24 mouse cellular contexts compared by ENCODE assay signal in genomic region chr9:105069106-105069505, GRCm38 (mm10). TPM values are rescaled to one million over a fixed set of nuclear protein-coding genes. Genes with fewer than 3 reads are reported as not detected.
DNase-seq lines count a peak whose midpoint lies in the region; ATAC-seq lines count a peak whose summit lies in the region.
"Had no signal": no experiment of that assay in that cellular context is flagged by ENCODE, and none has a peak within 500 bp of the region (broad histone marks: within the 10 kb centered on the region; RNA-seq: fewer than 3 reads in every experiment).

No protein-coding gene starts in this region.

- H3K36me3 ChIP-seq in embryonic facial prominence, embryonic 14.5 days (ENCODE audit: control insufficient read depth, insufficient read depth, low read length), result peaks cover 63% of the 10 kb centered on the region
- H3K36me3 ChIP-seq in embryonic facial prominence, embryonic 10.5 days (replicated peaks), result peaks cover 85% of the 10 kb centered on the region
- H3K36me3 ChIP-seq in embryonic facial prominence, embryonic 15.5 days, result peaks cover 61% of the 10 kb centered on the region

- no peak overlapping the region for H3K9ac ChIP-seq in embryonic facial prominence, embryonic 14.5 days (ENCODE audit: low read depth, low read length)
- no peak overlapping the region for H3K9ac ChIP-seq in embryonic facial prominence, embryonic 15.5 days
- H3K9ac ChIP-seq: embryonic facial prominence, embryonic 12.5 days; forebrain, embryonic 13.5 days; forebrain, embryonic 15.5 days; forebrain, postnatal 0 days had no signal

- ATAC-seq in embryonic facial prominence, embryonic 14.5 days (ENCODE audit: low read depth), result peak; percentile 55
- ATAC-seq in embryonic facial prominence, embryonic 15.5 days (ENCODE audit: insufficient number of reproducible peaks, low FRiP score, low TSS enrichment, low read depth), result peak; percentile 39; the same call in 1 of the 2 replicates
- ATAC-seq: activated CD4-positive, CD25-positive, alpha-beta regulatory T cell, adult 4 months; CD4-positive, CD25-positive, alpha-beta regulatory T cell, adult 4 months; forebrain, embryonic 13.5 days; forebrain, embryonic 15.5 days; forebrain, postnatal 0 days; Patski had no signal

- H3K27me3 ChIP-seq in embryonic facial prominence, embryonic 14.5 days (replicated peaks; ENCODE audit: control insufficient read depth, insufficient read depth, low read length), result no peaks in the 10 kb centered on the region
- H3K27me3 ChIP-seq in embryonic facial prominence, embryonic 10.5 days (replicated peaks; ENCODE audit: low read depth, poor library complexity, severe bottlenecking), result no peaks in the 10 kb centered on the region
- H3K27me3 ChIP-seq in embryonic facial prominence, embryonic 15.5 days, result no peaks in the 10 kb centered on the region
- H3K27me3 ChIP-seq: CH12.LX; embryonic facial prominence, embryonic 12.5 days; forebrain, embryonic 13.5 days; forebrain, embryonic 15.5 days; Patski had no signal

- no peak overlapping the region for H3K4me3 ChIP-seq in embryonic facial prominence, embryonic 14.5 days (ENCODE audit: low read depth, low read length)
- no peak overlapping the region for H3K4me3 ChIP-seq in embryonic facial prominence, embryonic 10.5 days
- no peak overlapping the region for H3K4me3 ChIP-seq in embryonic facial prominence, embryonic 15.5 days (replicated peaks)
- H3K4me3 ChIP-seq: embryonic facial prominence, embryonic 12.5 days; forebrain, embryonic 13.5 days; forebrain, embryonic 15.5 days had no signal

- H3K4me1 ChIP-seq in embryonic facial prominence, embryonic 14.5 days (ENCODE audit: control insufficient read depth, insufficient read depth, low read length), result no peaks in the 10 kb centered on the region
- no peaks in the 10 kb centered on the region for H3K4me1 ChIP-seq in embryonic facial prominence, embryonic 10.5 days
- no peaks in the 10 kb centered on the region for H3K4me1 ChIP-seq in embryonic facial prominence, embryonic 15.5 days
- H3K4me1 ChIP-seq: embryonic facial prominence, embryonic 12.5 days; forebrain, embryonic 15.5 days had no signal

- H3K4me2 ChIP-seq in embryonic facial prominence, embryonic 14.5 days (ENCODE audit: low read depth, low read length), result no peak overlapping the region
- no peak overlapping the region for H3K4me2 ChIP-seq in embryonic facial prominence, embryonic 15.5 days (replicated peaks)
- H3K4me2 ChIP-seq: embryonic facial prominence, embryonic 12.5 days; forebrain, embryonic 13.5 days; forebrain, embryonic 15.5 days had no signal

- DNase-seq in embryonic facial prominence, embryonic 14.5 days (ENCODE audit: low spot score), result peak; percentile 5
- DNase-seq in embryonic facial prominence, embryonic 10.5 days (ENCODE audit: low spot score), result no peak
- no peak for DNase-seq in cerebellum, adult 11-12 months
- DNase-seq in kidney, adult 9 months, result no peak
- DNase-seq: adrenal gland, adult 8-10 months; adrenal gland, postnatal 14 days; adrenal gland, postnatal 36 days; B cell, adult 2 months; cerebellum, adult 18-20 months; cerebellum, adult 8-10 months; cerebellum, adult 9-11 months; cerebellum, postnatal 14 days; cerebellum, postnatal 36 days; embryo, embryonic 11 days; forebrain, postnatal 0 days had no signal

- H3K27ac ChIP-seq in embryonic facial prominence, embryonic 14.5 days (replicated peaks; ENCODE audit: low read depth, low read length), result no peak overlapping the region
- no peak overlapping the region for H3K27ac ChIP-seq in embryonic facial prominence, embryonic 10.5 days (replicated peaks)
- no peak overlapping the region for H3K27ac ChIP-seq in embryonic facial prominence, embryonic 15.5 days (replicated peaks)
- H3K27ac ChIP-seq: embryonic facial prominence, embryonic 12.5 days; forebrain, embryonic 13.5 days; forebrain, embryonic 15.5 days had no signal

- WGBS in embryonic facial prominence, embryonic 14.5 days, result 90% methylated on average over 10 of the region's 10 CpGs
- 90% methylated on average over 10 of the region's 10 CpGs for WGBS in embryonic facial prominence, embryonic 10.5 days
- WGBS in embryonic facial prominence, embryonic 15.5 days, result 85% methylated on average over 10 of the region's 10 CpGs

- no peaks in the 10 kb centered on the region for H3K9me3 ChIP-seq in embryonic facial prominence, embryonic 14.5 days (ENCODE audit: control insufficient read depth, low read length)
- H3K9me3 ChIP-seq in embryonic facial prominence, embryonic 10.5 days, result no peaks in the 10 kb centered on the region
- no peaks in the 10 kb centered on the region for H3K9me3 ChIP-seq in embryonic facial prominence, embryonic 15.5 days (replicated peaks)
- H3K9me3 ChIP-seq: embryonic facial prominence, embryonic 12.5 days; forebrain, embryonic 13.5 days; forebrain, embryonic 15.5 days; G1E had no signal

RNA-seq across cellular contexts. Expression of gene Mrpl3, which starts 16.1 kb away (rescaled TPM):
- 96.6 and 112 TPM in 2 replicates for polyA plus RNA-seq in embryonic facial prominence, embryonic 14.5 days (2014; fragmentation: Nextera tagmentation; extraction: Ambion mirVana)
- 102 and 108 TPM in 2 replicates for polyA plus RNA-seq in embryonic facial prominence, embryonic 10.5 days (2016; fragmentation: Nextera tagmentation; extraction: Ambion mirVana)
- 93.1 and 95.8 TPM in 2 replicates for polyA plus RNA-seq in embryonic facial prominence, embryonic 15.5 days (2015; fragmentation: Nextera tagmentation; extraction: Ambion mirVana)
